Mouse (Mus musculus): ENCODE measurements at regions not wholly inside any gene's neighbourhood (a gene's known extent, or its start where the extent isn't known, plus 50 kb on each side); places are given as distances from the start of the nearest gene placed in this dataset.

- no peaks in the 10 kb centered on the region for H3K9me3 ChIP-seq
- H3K36me3 ChIP-seq, result no peaks in the 10 kb centered on the region
- ATAC-seq (ENCODE audit: borderline replicate concordance, extremely low read depth, low FRiP score, low TSS enrichment), result no peak
- H3K27ac ChIP-seq, result no peak overlapping the region
- H3K4me3 ChIP-seq, result no peak overlapping the region
- peaks cover 4% of the 10 kb centered on the region; the same call in 1 of the 2 replicates for H3K4me1 ChIP-seq
- no peak overlapping the region for H3K9ac ChIP-seq
- no peak overlapping the region for H3K4me2 ChIP-seq
- no peaks in the 10 kb centered on the region for H3K27me3 ChIP-seq
Observed at GRCm38 (mm10) chr12:25613473-25613872, 516.5 kb upstream of the Id2 start.

GRCm38 (mm10) chr12:25609045-25609444 is 512.1 kb upstream of the Id2 start:
- peak; percentile 59; the same call in 1 of the 2 replicates for ATAC-seq (ENCODE audit: borderline replicate concordance, extremely low read depth, low FRiP score, low TSS enrichment)
- WGBS, result 37% methylated on average over 2 of the region's 2 CpGs

DNA sequence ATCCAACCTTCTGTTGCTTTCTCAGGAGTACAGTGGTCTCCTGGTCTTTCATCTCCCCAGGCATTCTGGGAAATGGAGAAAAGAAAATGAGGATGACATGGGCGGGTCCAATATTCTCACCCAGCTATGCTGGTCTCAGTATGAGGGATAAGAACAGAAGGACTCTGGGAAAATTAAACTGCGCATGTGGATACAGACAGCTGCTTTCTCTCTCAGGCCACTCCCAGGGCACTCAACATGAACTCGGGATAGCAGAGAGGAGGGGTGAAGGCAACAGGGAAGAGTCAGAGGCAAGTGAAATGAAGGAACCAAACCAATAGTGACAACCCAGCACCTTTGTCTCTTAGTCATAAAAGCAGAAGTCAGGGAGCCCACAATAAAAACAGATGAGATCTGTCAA is 508.5 kb upstream of the Id2 start:
- WGBS, result 66% methylated on average over 3 of the region's 3 CpGs

More at GRCm38 (mm10) chr12:25609045-25609444, 512.1 kb upstream of the Id2 start:
- no peak overlapping the region for H3K27ac ChIP-seq
- no peak overlapping the region for H3K9ac ChIP-seq
- H3K4me2 ChIP-seq, result no peak overlapping the region
- no peaks in the 10 kb centered on the region for H3K27me3 ChIP-seq
- H3K4me1 ChIP-seq, result no peaks in the 10 kb centered on the region; the same call in 1 of the 2 replicates
- no peaks in the 10 kb centered on the region for H3K36me3 ChIP-seq
- H3K9me3 ChIP-seq, result no peaks in the 10 kb centered on the region
- no peak overlapping the region for H3K4me3 ChIP-seq

GRCm38 (mm10) chr12:25590262-25590661 is 493.3 kb upstream of the Id2 start:
- Histone ChIP-seq H3K27ac (no peak overlapping the region), H3K27me3 (no peaks in the 10 kb centered on the region), H3K4me2 (no peak overlapping the region), H3K4me1 (no peaks in the 10 kb centered on the region), H3K36me3 (no peaks in the 10 kb centered on the region), H3K4me3 (no peak overlapping the region), H3K9ac (no peak overlapping the region), H3K9me3 (no peaks in the 10 kb centered on the region)
- 78% methylated on average over 2 of the region's 2 CpGs for WGBS
- ATAC-seq (ENCODE audit: borderline replicate concordance, extremely low read depth, low FRiP score, low TSS enrichment), result no peak

More for the DNA sequence above, 508.5 kb upstream of the Id2 start:
- no peak overlapping the region for H3K27ac ChIP-seq
- H3K4me1 ChIP-seq, result no peaks in the 10 kb centered on the region; the same call in 1 of the 2 replicates
- ATAC-seq (ENCODE audit: borderline replicate concordance, extremely low read depth, low FRiP score, low TSS enrichment), result no peak
- no peak overlapping the region for H3K4me3 ChIP-seq
- H3K9ac ChIP-seq, result no peak overlapping the region
- H3K36me3 ChIP-seq, result no peaks in the 10 kb centered on the region
- no peaks in the 10 kb centered on the region for H3K9me3 ChIP-seq
- H3K27me3 ChIP-seq, result no peaks in the 10 kb centered on the region
- H3K4me2 ChIP-seq, result no peak overlapping the region

GRCm38 (mm10) chr12:25585746-25586145 is 488.8 kb upstream of the Id2 start:
- no peak overlapping the region for H3K4me3 ChIP-seq
- H3K4me2 ChIP-seq, result no peak overlapping the region
- no peaks in the 10 kb centered on the region for H3K27me3 ChIP-seq
- WGBS, result 91% methylated on average over 3 of the region's 3 CpGs
- H3K4me1 ChIP-seq, result no peaks in the 10 kb centered on the region
- H3K9ac ChIP-seq, result no peak overlapping the region
- no peak overlapping the region for H3K27ac ChIP-seq
- H3K36me3 ChIP-seq, result no peaks in the 10 kb centered on the region
- H3K9me3 ChIP-seq, result no peaks in the 10 kb centered on the region
- no peak for ATAC-seq (ENCODE audit: borderline replicate concordance, extremely low read depth, low FRiP score, low TSS enrichment)

GRCm38 (mm10) chr12:25579407-25579806 is 482.5 kb upstream of the Id2 start:
- Histone ChIP-seq H3K4me1 (no peaks in the 10 kb centered on the region), H3K4me2 (no peak overlapping the region), H3K4me3 (no peak overlapping the region), H3K27me3 (no peaks in the 10 kb centered on the region), H3K9ac (no peak overlapping the region), H3K9me3 (no peaks in the 10 kb centered on the region), H3K36me3 (no peaks in the 10 kb centered on the region), H3K27ac (no peak overlapping the region)
- no peak for ATAC-seq (ENCODE audit: borderline replicate concordance, extremely low read depth, low FRiP score, low TSS enrichment)
- WGBS, result 73% methylated on average over 8 of the region's 8 CpGs

DNA sequence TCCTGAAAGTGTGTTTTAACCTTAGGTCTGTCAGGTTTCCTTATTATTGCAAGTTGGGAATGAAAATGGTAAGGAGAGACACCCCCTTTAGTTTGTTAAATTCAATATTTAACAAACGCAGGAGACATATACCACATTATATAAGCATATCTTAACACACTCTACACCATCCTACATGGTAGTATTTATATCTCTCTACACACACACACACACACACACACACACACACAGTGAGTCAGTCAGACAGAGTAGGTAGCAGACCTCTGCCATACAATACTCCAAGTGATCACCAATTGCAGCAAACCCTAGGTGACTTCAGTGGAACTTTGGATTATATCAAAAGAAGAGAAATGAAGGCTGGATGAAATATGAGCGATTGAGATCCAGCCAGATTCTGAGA is 468.2 kb upstream of the Id2 start:
- H3K4me1 ChIP-seq, result no peaks in the 10 kb centered on the region
- H3K9me3 ChIP-seq, result no peaks in the 10 kb centered on the region
- ATAC-seq (ENCODE audit: borderline replicate concordance, extremely low read depth, low FRiP score, low TSS enrichment), result no peak
- WGBS, result 82% methylated on average over 2 of the region's 2 CpGs
- H3K36me3 ChIP-seq, result no peaks in the 10 kb centered on the region
- H3K27ac ChIP-seq, result no peak overlapping the region
- H3K9ac ChIP-seq, result no peak overlapping the region
- no peaks in the 10 kb centered on the region for H3K27me3 ChIP-seq
- H3K4me2 ChIP-seq, result no peak overlapping the region
- H3K4me3 ChIP-seq, result no peak overlapping the region

DNA sequence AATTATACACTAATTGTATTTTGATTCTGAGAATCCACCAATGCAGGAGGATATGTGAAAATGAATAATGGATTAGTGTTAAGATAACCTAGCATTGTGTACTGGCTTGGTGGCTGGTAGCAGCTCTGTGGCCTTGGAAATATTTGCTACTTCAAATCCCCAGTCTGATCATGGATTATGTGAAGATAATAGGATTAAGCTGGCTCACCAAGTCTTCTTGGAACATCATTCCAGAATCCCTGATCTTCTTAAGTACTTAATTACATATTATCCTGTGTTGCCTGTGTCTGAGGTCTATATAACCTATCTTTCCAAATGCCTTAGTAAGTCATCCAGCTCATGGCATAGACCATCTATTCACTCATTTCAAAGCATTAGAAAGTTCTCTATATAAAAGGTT is 462.7 kb upstream of the Id2 start:
- Histone ChIP-seq H3K36me3 (no peaks in the 10 kb centered on the region), H3K4me3 (no peak overlapping the region), H3K9ac (no peak overlapping the region), H3K27me3 (no peaks in the 10 kb centered on the region), H3K4me1 (no peaks in the 10 kb centered on the region), H3K9me3 (no peaks in the 10 kb centered on the region; the same call in 1 of the 2 replicates), H3K4me2 (no peak overlapping the region), H3K27ac (no peak overlapping the region)
- no peak for ATAC-seq (ENCODE audit: borderline replicate concordance, extremely low read depth, low FRiP score, low TSS enrichment)

DNA sequence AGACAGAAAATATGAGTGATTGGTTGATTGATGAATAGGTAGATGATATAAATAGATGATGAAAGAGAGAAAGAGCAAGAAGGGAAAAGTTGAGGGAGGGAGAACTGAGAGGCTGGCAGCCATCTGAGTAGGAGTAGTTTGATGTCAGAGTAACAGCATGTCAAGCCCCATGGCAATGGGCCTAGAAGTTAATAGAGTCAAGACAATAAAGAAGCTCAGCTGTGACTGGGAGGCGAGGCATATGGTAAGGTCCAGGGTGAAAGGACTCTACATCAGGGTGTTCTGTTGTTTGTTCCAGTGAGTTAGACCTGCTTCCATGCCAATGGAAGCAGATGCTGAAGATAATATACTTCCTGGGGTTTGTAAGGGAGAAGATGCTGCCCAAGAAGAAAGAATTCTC is 456.7 kb upstream of the Id2 start:
- no peaks in the 10 kb centered on the region for H3K36me3 ChIP-seq
- ATAC-seq (ENCODE audit: borderline replicate concordance, extremely low read depth, low FRiP score, low TSS enrichment), result no peak
- H3K9ac ChIP-seq, result no peak overlapping the region
- no peaks in the 10 kb centered on the region; the same call in 1 of the 2 replicates for H3K9me3 ChIP-seq
- H3K4me2 ChIP-seq, result no peak overlapping the region
- no peak overlapping the region for H3K4me3 ChIP-seq
- no peak overlapping the region for H3K27ac ChIP-seq
- H3K27me3 ChIP-seq, result no peaks in the 10 kb centered on the region
- H3K4me1 ChIP-seq, result no peaks in the 10 kb centered on the region
- 68% methylated on average over 1 of the region's 1 CpGs for WGBS

DNA sequence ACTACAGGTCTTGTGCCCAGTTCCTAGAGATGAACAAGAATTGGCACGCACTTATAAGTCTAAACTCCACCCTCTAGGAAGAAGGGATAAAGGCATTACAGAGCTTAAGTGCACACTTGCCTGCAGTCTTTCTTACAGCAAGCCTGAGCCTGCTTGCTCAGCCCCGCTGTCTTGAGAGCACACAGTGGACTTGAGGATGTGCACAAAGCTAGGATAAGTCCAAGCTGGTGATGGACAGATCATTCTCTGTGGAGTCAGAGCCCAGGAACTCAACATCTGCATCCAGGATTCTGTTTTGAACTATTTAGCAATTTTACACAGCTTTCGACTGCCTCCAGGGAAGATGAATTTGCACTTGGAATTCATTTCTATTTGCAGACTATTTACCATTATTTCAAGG is 452.8 kb upstream of the Id2 start:
- no peak overlapping the region for H3K4me2 ChIP-seq
- ATAC-seq (ENCODE audit: borderline replicate concordance, extremely low read depth, low FRiP score, low TSS enrichment), result no peak
- H3K4me3 ChIP-seq, result no peak overlapping the region
- no peak overlapping the region for H3K9ac ChIP-seq
- no peaks in the 10 kb centered on the region for H3K27me3 ChIP-seq
- H3K27ac ChIP-seq, result no peak overlapping the region
- no peaks in the 10 kb centered on the region for H3K36me3 ChIP-seq
- H3K4me1 ChIP-seq, result no peaks in the 10 kb centered on the region
- no peaks in the 10 kb centered on the region for H3K9me3 ChIP-seq
- WGBS, result 75% methylated on average over 3 of the region's 3 CpGs

DNA sequence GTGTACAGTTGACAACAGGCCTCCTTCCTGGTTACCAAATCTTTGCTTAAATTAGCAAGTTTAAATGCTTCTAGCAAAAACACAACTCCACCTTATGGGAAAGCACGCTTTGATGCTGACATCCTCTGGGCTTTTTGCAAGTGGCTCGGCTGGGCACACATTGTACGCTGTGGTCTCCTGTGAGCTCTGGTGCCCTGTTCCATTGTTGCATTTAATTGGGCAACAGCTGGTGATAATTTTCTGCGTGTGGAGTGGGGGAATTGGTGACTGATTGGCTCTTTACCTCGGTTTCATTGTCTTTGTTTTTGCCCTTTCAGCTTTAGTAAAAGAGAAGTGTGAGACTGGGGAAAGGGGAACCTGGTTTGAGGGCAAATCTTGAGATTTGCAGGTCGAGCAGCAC is 447.3 kb upstream of the Id2 start:
- Histone ChIP-seq H3K9me3 (no peaks in the 10 kb centered on the region), H3K4me1 (no peaks in the 10 kb centered on the region), H3K4me3 (no peak overlapping the region), H3K27ac (no peak overlapping the region), H3K4me2 (no peak overlapping the region), H3K9ac (no peak overlapping the region), H3K27me3 (no peaks in the 10 kb centered on the region), H3K36me3 (no peaks in the 10 kb centered on the region)
- 73% methylated on average over 6 of the region's 6 CpGs for WGBS
- ATAC-seq (ENCODE audit: borderline replicate concordance, extremely low read depth, low FRiP score, low TSS enrichment), result no peak

GRCm38 (mm10) chr12:25534620-25534950 is 437.6 kb upstream of the Id2 start:
- 41% methylated on average over 5 of the region's 5 CpGs for WGBS

More at GRCm38 (mm10) chr12:25534620-25534950, 437.6 kb upstream of the Id2 start:
- no peaks in the 10 kb centered on the region for H3K36me3 ChIP-seq
- no peak for ATAC-seq (ENCODE audit: borderline replicate concordance, extremely low read depth, low FRiP score, low TSS enrichment)
- H3K9ac ChIP-seq, result no peak overlapping the region
- H3K27ac ChIP-seq, result no peak overlapping the region
- H3K27me3 ChIP-seq, result no peaks in the 10 kb centered on the region
- peaks cover 5% of the 10 kb centered on the region; the same call in 1 of the 2 replicates for H3K4me1 ChIP-seq
- H3K4me3 ChIP-seq, result no peak overlapping the region
- H3K4me2 ChIP-seq, result no peak overlapping the region
- H3K9me3 ChIP-seq, result no peaks in the 10 kb centered on the region
